Mouse (Mus musculus): Measurements from ENCODE around the gene Gm3558.
"Not testable (repeated sequence)": the region's sequence is repeated elsewhere in the genome, so short reads cannot be mapped to it uniquely, and the experiment has no call there.

DNA sequence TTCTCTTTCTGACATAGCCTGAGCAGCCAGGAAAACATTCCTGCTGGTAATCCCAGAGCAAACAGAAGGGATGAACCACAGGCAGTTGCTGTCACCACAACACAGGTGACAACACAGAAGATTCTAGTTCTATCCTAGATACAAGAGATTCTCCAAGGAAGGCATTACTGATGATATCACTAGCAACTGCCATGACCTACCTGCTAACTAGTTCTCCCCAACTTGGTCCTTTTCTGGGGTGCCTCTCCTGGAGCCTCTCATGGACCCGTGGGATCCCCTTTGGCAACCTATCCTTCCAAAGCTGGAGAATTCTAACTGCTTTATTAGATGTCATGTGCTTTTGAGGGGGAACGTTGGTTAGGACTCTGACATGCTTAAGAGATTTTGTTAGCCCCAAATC, 27.1 kb upstream of the Gm3558 start, which contains the start of gene Gm10338:
- TF ChIP-seq POLR2A (IDR thresholded peaks at IDR 0.05; ENCODE audit: extremely low read depth, insufficient read depth, low read length); CTCF (IDR thresholded peaks at IDR 0.05; ENCODE audit: low read depth, low read length): not testable (repeated sequence)
